Mouse (Mus musculus): ENCODE data around the gene Mfsd2b.

DNA sequence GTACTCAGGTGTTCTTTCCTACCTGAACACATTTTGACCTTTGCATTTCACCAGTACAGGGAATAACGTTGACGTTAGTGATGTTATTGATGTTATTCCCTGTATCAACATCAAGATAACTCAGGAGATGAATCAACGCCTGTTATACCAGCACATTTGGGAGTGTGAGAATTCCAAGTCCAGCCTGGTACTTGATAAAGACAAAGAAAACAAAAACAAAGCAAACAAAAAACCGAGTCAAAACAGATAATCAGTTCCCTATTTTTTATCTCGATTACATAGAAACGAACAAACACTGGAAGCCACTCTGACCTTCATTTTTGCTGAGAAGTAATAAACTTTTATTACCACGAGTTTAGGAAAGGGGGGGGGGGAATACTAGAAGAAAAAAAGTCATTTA is 32.3 kb upstream of the Mfsd2b start:
- no peak for TF ChIP-seq CTCF (conservative IDR thresholded peaks at IDR 0.05; ENCODE audit: low read length)
- TF ChIP-seq NANOG (IDR thresholded peaks at IDR 0.05; ENCODE audit: borderline replicate concordance, low read length), result no peak

All from E14TG2a.4 (cell line).